ENCODE assay signal across 8 mouse cellular contexts in the genomic region with DNA sequence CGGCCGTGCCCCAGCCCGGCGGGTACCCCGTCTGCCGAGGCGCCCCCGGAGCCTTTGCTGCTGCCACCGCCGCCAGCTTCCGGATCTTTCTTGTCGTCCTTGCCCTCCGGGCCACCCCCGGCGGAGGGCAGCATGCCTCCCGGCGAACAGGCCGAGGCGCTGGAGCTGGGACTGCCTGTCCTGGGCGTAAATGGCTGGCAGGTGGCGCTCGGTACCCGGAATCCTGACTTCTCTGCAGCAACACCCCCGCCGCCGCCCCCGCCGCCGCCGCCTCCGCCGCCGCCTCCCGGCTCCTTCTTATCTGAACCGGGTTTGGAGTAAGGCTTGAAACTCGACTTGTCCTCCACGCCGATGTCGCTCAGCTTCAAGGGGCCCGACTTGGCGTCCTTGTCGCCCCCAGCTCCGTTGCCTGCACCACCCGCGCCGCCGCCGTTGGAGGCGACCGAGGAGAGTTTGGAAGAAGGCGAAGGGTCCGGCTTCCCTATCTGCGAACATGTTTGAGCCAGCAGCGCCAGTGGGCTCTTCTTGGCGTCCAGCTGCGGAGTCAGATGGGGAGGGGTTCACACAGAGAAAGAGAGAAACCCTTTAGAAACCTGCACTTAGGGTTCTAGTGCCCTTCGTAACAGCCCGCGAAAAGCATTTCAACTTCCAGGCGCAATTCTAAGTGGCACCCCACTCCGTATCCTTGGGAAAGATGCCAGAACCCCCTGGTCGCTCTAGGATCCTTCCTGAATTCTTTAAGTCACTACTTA. TPM values are rescaled to one million over a fixed set of nuclear protein-coding genes. Genes with fewer than 3 reads are reported as not detected.
DNase-seq lines count a peak whose midpoint lies in the region; ATAC-seq lines count a peak whose summit lies in the region.

No protein-coding gene starts in this region.

- peak overlapping the region; percentile 98 for H3K27ac ChIP-seq in embryonic facial prominence, embryonic 13.5 days
- peak overlapping the region; percentile 78 for H3K27ac ChIP-seq in heart, embryonic 11.5 days (ENCODE audit: low read depth, low read length)
- H3K27ac ChIP-seq in kidney, embryonic 16.5 days (ENCODE audit: low read length): peak overlapping the region; percentile 98
- H3K27ac ChIP-seq in midbrain, embryonic 16.5 days (ENCODE audit: low read length): peak overlapping the region; percentile 89
- H3K27ac ChIP-seq in stomach, embryonic 14.5 days (ENCODE audit: low read length): peak overlapping the region; percentile 100

- 1% methylated on average over 60 of the region's 62 CpGs for WGBS in embryonic facial prominence, embryonic 13.5 days
- WGBS in heart, embryonic 11.5 days (ENCODE audit: insufficient replicate concordance): 1% methylated on average over 62 of the region's 62 CpGs
- under 1% methylated on average over 62 of the region's 62 CpGs for WGBS in kidney, embryonic 16.5 days
- under 1% methylated on average over 55 of the region's 62 CpGs for WGBS in midbrain, embryonic 16.5 days
- under 1% methylated on average over 62 of the region's 62 CpGs for WGBS in stomach, embryonic 14.5 days

- H3K4me2 ChIP-seq in embryonic facial prominence, embryonic 13.5 days: peak overlapping the region; percentile 77
- peak overlapping the region; percentile 89 for H3K4me2 ChIP-seq in heart, embryonic 11.5 days
- peak overlapping the region; percentile 66 for H3K4me2 ChIP-seq in kidney, embryonic 16.5 days (replicated peaks; ENCODE audit: low read depth, low read length)
- H3K4me2 ChIP-seq in midbrain, embryonic 16.5 days (ENCODE audit: low read length): peak overlapping the region; percentile 92
- H3K4me2 ChIP-seq in stomach, embryonic 14.5 days (replicated peaks; ENCODE audit: low read depth, low read length): peak overlapping the region; percentile 91

- no peak for ATAC-seq in CD4-positive, CD25-positive, alpha-beta regulatory T cell, adult 4 months
- no peak for ATAC-seq in embryonic facial prominence, embryonic 13.5 days (ENCODE audit: insufficient number of reproducible peaks, insufficient read depth, low FRiP score, low TSS enrichment, low read depth)
- no peak for ATAC-seq in heart, embryonic 11.5 days (replicated peaks; ENCODE audit: insufficient number of reproducible peaks, low FRiP score, low TSS enrichment)
- no peak for ATAC-seq in kidney, embryonic 16.5 days (ENCODE audit: low FRiP score, low TSS enrichment)
- ATAC-seq in midbrain, embryonic 16.5 days: 0 out of 2 replicates have a peak, but pooled peaks have one; percentile 4
- ATAC-seq in stomach, embryonic 14.5 days (ENCODE audit: insufficient number of reproducible peaks, insufficient read depth, low FRiP score, low read depth): no peak

- H3K27me3 ChIP-seq in embryonic facial prominence, embryonic 13.5 days: peaks cover 43% of the 10 kb centered on the region
- H3K27me3 ChIP-seq in heart, embryonic 11.5 days (ENCODE audit: control insufficient read depth, insufficient read depth, low read length): peaks cover 49% of the 10 kb centered on the region
- no peaks in the 10 kb centered on the region for H3K27me3 ChIP-seq in kidney, embryonic 16.5 days (ENCODE audit: insufficient read depth, low read length)
- peaks cover 12% of the 10 kb centered on the region for H3K27me3 ChIP-seq in midbrain, embryonic 16.5 days (ENCODE audit: control insufficient read depth, insufficient read depth, low read depth, low read length)
- H3K27me3 ChIP-seq in stomach, embryonic 14.5 days (ENCODE audit: control insufficient read depth, insufficient read depth, low read length): no peaks in the 10 kb centered on the region

- H3K9ac ChIP-seq in embryonic facial prominence, embryonic 13.5 days: peak overlapping the region; percentile 97
- peak overlapping the region; percentile 72 for H3K9ac ChIP-seq in heart, embryonic 11.5 days (ENCODE audit: low read depth, low read length)
- peak overlapping the region; percentile 85 for H3K9ac ChIP-seq in kidney, embryonic 16.5 days (replicated peaks; ENCODE audit: low read length)
- peak overlapping the region; percentile 79 for H3K9ac ChIP-seq in midbrain, embryonic 16.5 days (ENCODE audit: low read depth, low read length)
- H3K9ac ChIP-seq in stomach, embryonic 14.5 days (replicated peaks; ENCODE audit: low read depth, low read length): peak overlapping the region; percentile 99

- peak overlapping the region; percentile 83 for H3K4me3 ChIP-seq in embryonic facial prominence, embryonic 13.5 days
- H3K4me3 ChIP-seq in heart, embryonic 11.5 days (ENCODE audit: low read depth, low read length): peak overlapping the region; percentile 56
- peak overlapping the region; percentile 78 for H3K4me3 ChIP-seq in kidney, embryonic 16.5 days (ENCODE audit: low read length)
- H3K4me3 ChIP-seq in midbrain, embryonic 16.5 days (ENCODE audit: low read depth, low read length): peak overlapping the region; percentile 82
- H3K4me3 ChIP-seq in stomach, embryonic 14.5 days (ENCODE audit: low read depth, low read length): peak overlapping the region; percentile 97

- DNase-seq in CD4-positive, CD25-positive, alpha-beta regulatory T cell, adult 2 months (ENCODE audit: low read depth, low spot score): peak; percentile 62
- peak; percentile 77 for DNase-seq in liver

- H3K4me1 ChIP-seq in embryonic facial prominence, embryonic 13.5 days: peaks cover 43% of the 10 kb centered on the region
- peaks cover 28% of the 10 kb centered on the region for H3K4me1 ChIP-seq in heart, embryonic 11.5 days (ENCODE audit: control insufficient read depth, insufficient read depth, low read length)
- H3K4me1 ChIP-seq in kidney, embryonic 16.5 days (ENCODE audit: insufficient read depth, low read length): peaks cover 16% of the 10 kb centered on the region; the same call in 1 of the 2 replicates
- peaks cover 52% of the 10 kb centered on the region for H3K4me1 ChIP-seq in midbrain, embryonic 16.5 days (ENCODE audit: control insufficient read depth, insufficient read depth, low read length)
- peaks cover 12% of the 10 kb centered on the region; the same call in 1 of the 2 replicates for H3K4me1 ChIP-seq in stomach, embryonic 14.5 days (ENCODE audit: control insufficient read depth, insufficient read depth, low read length)

- peaks cover 14% of the 10 kb centered on the region for H3K36me3 ChIP-seq in embryonic facial prominence, embryonic 13.5 days
- H3K36me3 ChIP-seq in heart, embryonic 11.5 days (ENCODE audit: control insufficient read depth, insufficient read depth, low read length): no peaks in the 10 kb centered on the region; the same call in 1 of the 2 replicates
- peaks cover 17% of the 10 kb centered on the region for H3K36me3 ChIP-seq in kidney, embryonic 16.5 days (ENCODE audit: insufficient read depth, low read length)
- no peaks in the 10 kb centered on the region for H3K36me3 ChIP-seq in midbrain, embryonic 16.5 days (ENCODE audit: control insufficient read depth, insufficient read depth, low read length)
- H3K36me3 ChIP-seq in stomach, embryonic 14.5 days (ENCODE audit: control insufficient read depth, insufficient read depth, low read length): peaks cover 20% of the 10 kb centered on the region

- no peaks in the 10 kb centered on the region for H3K9me3 ChIP-seq in embryonic facial prominence, embryonic 13.5 days
- no peaks in the 10 kb centered on the region for H3K9me3 ChIP-seq in heart, embryonic 11.5 days (replicated peaks; ENCODE audit: control insufficient read depth, low read length)
- no peaks in the 10 kb centered on the region for H3K9me3 ChIP-seq in kidney, embryonic 16.5 days (ENCODE audit: low read length)
- H3K9me3 ChIP-seq in midbrain, embryonic 16.5 days (replicated peaks; ENCODE audit: control insufficient read depth, low read length, poor library complexity, severe bottlenecking): no peaks in the 10 kb centered on the region
- no peaks in the 10 kb centered on the region for H3K9me3 ChIP-seq in stomach, embryonic 14.5 days (ENCODE audit: control insufficient read depth, low read depth, low read length)

RNA-seq across cellular contexts. Expression of a gene that starts 3.2 kb away (rescaled TPM):
- not detected for polyA plus RNA-seq in CD4-positive, CD25-positive, alpha-beta regulatory T cell, adult 4 months (2017; shearing (Covaris generic))
- polyA plus RNA-seq in embryonic facial prominence, embryonic 13.5 days (2015; fragmentation: Nextera tagmentation; extraction: Ambion mirVana): 25.9 and 30.5 TPM in 2 replicates
- 2.3 and 3.3 TPM in 2 replicates for polyA plus RNA-seq in heart, embryonic 11.5 days (2014; fragmentation: Nextera tagmentation; extraction: Ambion mirVana)
- 24.6 and 27.5 TPM in 2 replicates for polyA plus RNA-seq in kidney, embryonic 16.5 days (2015; fragmentation: Nextera tagmentation; extraction: Ambion mirVana)
- polyA plus RNA-seq in midbrain, embryonic 16.5 days (2015; fragmentation: Nextera tagmentation; extraction: Ambion mirVana): 4.0 and 4.4 TPM in 2 replicates
- 15.2 and 17.0 TPM in 2 replicates for polyA plus RNA-seq in stomach, embryonic 14.5 days (2014; fragmentation: Nextera tagmentation; extraction: Ambion mirVana)

RNA-seq across cellular contexts. Expression of a gene that starts 33.4 kb away (rescaled TPM):
- polyA plus RNA-seq in CD4-positive, CD25-positive, alpha-beta regulatory T cell, adult 4 months (2017; shearing (Covaris generic)): not detected
- 0.52 and 1.2 TPM in 2 replicates for polyA plus RNA-seq in embryonic facial prominence, embryonic 13.5 days (2015; fragmentation: Nextera tagmentation; extraction: Ambion mirVana)
- 0.23 and 0.70 TPM in 2 replicates for polyA plus RNA-seq in heart, embryonic 11.5 days (2014; fragmentation: Nextera tagmentation; extraction: Ambion mirVana)
- polyA plus RNA-seq in kidney, embryonic 16.5 days (2015; fragmentation: Nextera tagmentation; extraction: Ambion mirVana): 0.45 and 0.76 TPM in 2 replicates
- polyA plus RNA-seq in midbrain, embryonic 16.5 days (2015; fragmentation: Nextera tagmentation; extraction: Ambion mirVana): 0.34 TPM in 1 of 2 replicates, not detected in the other
- polyA plus RNA-seq in stomach, embryonic 14.5 days (2014; fragmentation: Nextera tagmentation; extraction: Ambion mirVana): 0.46 and 1.1 TPM in 2 replicates
